Mouse (Mus musculus) cortical plate, adult 2 months (tissue): ENCODE results near the gene Hs6st2. TPM values are rescaled to one million over a fixed set of nuclear protein-coding genes. Genes with fewer than 3 reads are reported as not detected.
A peak's percentile ranks its signal among the peaks of the same experiment; 100 is the strongest.

Experiments used
- H3K27ac ChIP-seq: fragments of 200-500 bp; 2 replicates; pipeline ENCODE4 v1.5.1; 2012; ENCODE audit warnings: low read length, control low read depth, inconsistent platforms; ENCODE audit not compliant: insufficient read depth
- H3K4me1 ChIP-seq: fragments of 200-500 bp; 2 replicates; pipeline ENCODE4 v1.6.1; 2011; ENCODE audit warnings: low read length; ENCODE audit not compliant: control insufficient read depth, insufficient read depth
- H3K4me3 ChIP-seq: fragments of 200-500 bp; 2 replicates; pipeline ENCODE4 v1.5.1; 2011; ENCODE audit warnings: mild to moderate bottlenecking, low read length, control low read depth; ENCODE audit not compliant: insufficient read depth
- CTCF ChIP-seq: fragments of 200-500 bp; IDR thresholded peaks from 2 replicates; pipeline ENCODE4 v1.5.1; 2011; ENCODE audit warnings: mild to moderate bottlenecking, control low read depth, low read length; ENCODE audit not compliant: insufficient read depth; ENCODE audit errors: extremely low read depth
- POLR2A ChIP-seq: fragments of 200-500 bp; IDR thresholded peaks from 2 replicates; pipeline ENCODE4 v1.6.1; 2011; ENCODE audit warnings: mild to moderate bottlenecking, low read length, control low read depth; ENCODE audit not compliant: insufficient read depth; ENCODE audit errors: extremely low read depth
- polyA plus RNA-seq: library from polyadenylated mRNA; depleted of rRNA; stranded (reverse); fragments of >200 nt; gene quantifications from 2 replicates; pipeline ENCODE4 v1.2.3, GENCODE M21; 2012; rRNA removed

Gene Hs6st2
- polyA plus RNA-seq, 1 experiment: 10.7 TPM

DNA sequence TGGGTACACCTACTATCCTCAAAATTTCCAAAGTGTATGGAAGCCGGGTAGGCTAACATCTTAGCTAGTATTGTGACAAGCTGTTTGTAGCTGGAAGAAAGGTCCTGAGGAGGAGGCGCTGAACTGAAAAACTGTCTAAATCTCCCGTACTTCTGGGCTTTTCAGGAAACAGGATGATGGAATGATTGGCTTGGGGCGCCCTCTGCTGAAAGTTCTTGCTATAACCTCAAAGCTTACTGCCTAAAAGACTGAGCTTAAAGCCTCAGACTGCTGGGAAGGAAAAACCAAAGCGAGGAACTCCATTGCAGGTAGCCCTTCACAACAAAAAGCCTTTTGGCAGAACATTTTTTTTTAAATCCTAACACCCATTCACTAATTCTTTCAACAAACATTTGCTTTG is 307.0 kb downstream of the Hs6st2 start:
- peak; percentile 54 for TF ChIP-seq CTCF
- no peak for TF ChIP-seq POLR2A
- no peak overlapping the region for H3K4me3 ChIP-seq
- H3K4me1 ChIP-seq: no peaks in the 10 kb centered on the region
- no peak overlapping the region for H3K27ac ChIP-seq

DNA sequence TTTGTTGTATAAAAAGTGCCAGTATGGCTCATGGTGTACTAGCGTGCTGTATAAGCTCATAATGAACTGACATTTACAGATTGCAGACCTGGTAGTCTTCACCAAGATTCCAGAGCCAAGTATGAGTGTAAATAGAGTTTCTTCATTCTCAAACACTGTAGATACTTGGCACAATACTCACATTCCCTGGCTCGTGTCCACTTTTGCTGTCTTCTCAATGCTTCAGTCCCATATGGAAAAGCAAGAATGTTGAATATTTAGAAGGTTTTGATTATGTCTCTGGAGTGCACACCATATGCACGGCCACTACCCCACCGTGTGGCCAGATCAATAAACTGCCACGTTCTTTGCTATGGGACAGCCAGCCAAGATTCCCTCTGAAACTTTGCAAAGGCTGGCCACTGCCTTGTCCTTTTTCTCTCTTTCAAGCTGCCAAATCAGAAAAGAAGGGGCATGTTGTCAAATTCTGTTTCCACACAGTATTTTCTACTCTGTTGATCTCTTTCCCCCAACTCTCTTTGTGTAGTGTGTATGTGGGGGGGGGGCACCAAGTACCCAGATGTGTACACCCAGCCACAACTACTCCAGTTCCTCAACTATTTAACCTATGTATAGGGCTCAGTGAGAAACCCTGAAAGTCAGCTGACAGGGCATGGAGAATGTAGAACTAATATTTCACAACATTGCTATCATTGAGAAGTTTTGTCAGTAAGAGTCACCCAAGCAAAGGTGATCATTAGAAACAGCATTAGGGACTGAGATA is 309.0 kb downstream of the Hs6st2 start:
- no peak for TF ChIP-seq POLR2A
- peak; percentile 42; the same call in 1 of the 2 replicates for TF ChIP-seq CTCF
- no peak overlapping the region for H3K27ac ChIP-seq
- H3K4me3 ChIP-seq: no peak overlapping the region
- H3K4me1 ChIP-seq: no peaks in the 10 kb centered on the region

GRCm38 (mm10) chrX:51349682-51350081 is 332.0 kb downstream of the Hs6st2 start:
- no peaks in the 10 kb centered on the region for H3K4me1 ChIP-seq
- H3K4me3 ChIP-seq: no peak overlapping the region
- no peak for TF ChIP-seq CTCF
- no peak for TF ChIP-seq POLR2A
- no peak overlapping the region for H3K27ac ChIP-seq

GRCm38 (mm10) chrX:51343595-51343994 is 338.1 kb downstream of the Hs6st2 start:
- no peak for TF ChIP-seq CTCF
- TF ChIP-seq POLR2A: no peak
- Histone ChIP-seq H3K27ac (no peak overlapping the region), H3K4me1 (no peaks in the 10 kb centered on the region), H3K4me3 (no peak overlapping the region)

Other genes with a start within 250 kb of the Hs6st2 start
- not detected in 2 replicates for gene Usp26, start 119.4 kb upstream of the Hs6st2 start, polyA plus RNA-seq